Mouse (Mus musculus) liver, postnatal 0 days (tissue): ENCODE results near the gene Esx1. TPM values are rescaled to one million over a fixed set of nuclear protein-coding genes. Genes with fewer than 3 reads are reported as not detected.

Source experiments
- ATAC-seq: fragments of 200-750 bp; cut with Nextera tagmentation; 2 replicates; pipeline ENCODE4 v1.8.0; 2017; ENCODE audit warnings: mild to moderate bottlenecking, moderate library complexity
- DNase-seq: peaks from one replicate; pipeline ENCODE4 v3.0.0-alpha.2; 2016
- H3K27ac ChIP-seq: fragments of 300-500 bp; sonication (generic); 2 replicates; pipeline ENCODE4 v1.5.1; 2014; ENCODE audit warnings: antibody characterized with exemption, moderate library complexity, mild to moderate bottlenecking, low read depth
- H3K27me3 ChIP-seq: fragments of 300-500 bp; sonication (generic); 2 replicates; pipeline ENCODE4 v1.6.1; 2014; ENCODE audit warnings: low read length, control low read depth, mixed read lengths; ENCODE audit not compliant: insufficient read depth
- H3K36me3 ChIP-seq: fragments of 300-500 bp; sonication (generic); replicated peaks from 2 replicates; pipeline ENCODE4 v1.6.1; 2014; ENCODE audit warnings: mild to moderate bottlenecking, control low read depth, low read length, moderate library complexity, mixed read lengths; ENCODE audit not compliant: insufficient read depth
- H3K4me1 ChIP-seq: fragments of 300-500 bp; sonication (generic); 2 replicates; pipeline ENCODE4 v1.6.1; 2014; ENCODE audit warnings: antibody characterized with exemption, mild to moderate bottlenecking, control low read depth; ENCODE audit not compliant: insufficient read depth
- H3K4me2 ChIP-seq: fragments of 300-500 bp; sonication (generic); 2 replicates; pipeline ENCODE4 v1.6.1; 2014; ENCODE audit warnings: low read depth, mild to moderate bottlenecking, low read length, moderate library complexity, mixed read lengths
- H3K4me3 ChIP-seq: fragments of 300-500 bp; sonication (generic); 2 replicates; pipeline ENCODE4 v1.5.1; 2014; ENCODE audit warnings: low read depth, low read length
- H3K9ac ChIP-seq: fragments of 300-500 bp; sonication (generic); replicated peaks from 2 replicates; pipeline ENCODE4 v1.6.1; 2014; ENCODE audit warnings: mild to moderate bottlenecking, moderate library complexity
- H3K9me3 ChIP-seq: fragments of 300-500 bp; sonication (generic); 2 replicates; pipeline ENCODE4 v1.6.1; 2016; ENCODE audit warnings: mild to moderate bottlenecking, control low read depth, low read length, mixed read lengths
- CTCF ChIP-seq: sonication (generic); IDR thresholded peaks from 2 replicates; pipeline ENCODE4 v1.5.1; 2016; ENCODE audit warnings: antibody characterized with exemption, low read depth
- EP300 ChIP-seq: IDR thresholded peaks from 2 replicates; pipeline ENCODE4 v1.6.1; 2016; ENCODE audit warnings: antibody characterized with exemption, low read depth, mild to moderate bottlenecking
- WGBS: fragments of 180-500 bp; shearing (Covaris S2); extraction: QIAGEN DNeasy Blood & Tissue Kit; methylation state at CpG from one replicate; pipeline ENCODE4 v1.1.7; 2014; ENCODE audit not compliant: insufficient replicate concordance; 5-methylcytosine and 5-hydroxymethylcytosine counted together
- polyA plus RNA-seq: library from polyadenylated mRNA; unstranded; fragments of >200 nt; fragmentation: Nextera tagmentation; extraction: Ambion mirVana; gene quantifications from 2 replicates; pipeline ENCODE4 v1.2.1, GENCODE M21; 2015

Gene Esx1
- polyA plus RNA-seq, result not detected in 2 replicates

- no peak for TF ChIP-seq CTCF
- TF ChIP-seq EP300, result no peak
Measured at GRCm38 (mm10) chrX:137121718-137122117, at the start of gene Esx1. TSS of gene Esx1 (minus strand) at chrX:137122083.

DNA sequence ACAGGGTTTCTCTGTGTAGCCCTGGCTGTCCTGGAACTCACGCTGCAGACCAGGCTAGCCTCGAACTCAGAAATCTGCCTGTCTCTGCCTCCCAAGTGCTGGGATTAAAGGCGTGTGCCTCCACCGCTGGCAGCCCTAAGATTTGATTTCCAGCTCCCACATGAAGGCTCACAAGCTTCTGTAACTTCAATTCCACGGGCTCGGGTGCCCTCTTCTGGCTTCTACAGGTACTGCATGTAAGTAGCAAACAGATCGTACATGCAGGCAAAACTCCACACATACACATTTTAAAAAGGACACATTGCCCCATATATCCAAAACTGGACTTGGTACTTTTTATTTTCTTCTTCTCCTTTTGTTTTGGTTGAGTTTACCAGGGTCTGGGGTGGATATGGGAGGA lies 48.1 kb upstream of the Esx1 start:
- DNase-seq, result peak; percentile 15
- H3K27ac ChIP-seq, result no peak overlapping the region
- no peak overlapping the region for H3K4me2 ChIP-seq
- TF ChIP-seq CTCF (peak; percentile 58), EP300 (no peak)
- no peaks in the 10 kb centered on the region for H3K36me3 ChIP-seq
- no peak overlapping the region for H3K9ac ChIP-seq
- 40% methylated on average over 7 of the region's 7 CpGs for WGBS
- H3K4me3 ChIP-seq, result no peak overlapping the region
- H3K9me3 ChIP-seq, result no peaks in the 10 kb centered on the region
- no peaks in the 10 kb centered on the region for H3K27me3 ChIP-seq
- no peak for ATAC-seq
- H3K4me1 ChIP-seq, result no peaks in the 10 kb centered on the region

More at GRCm38 (mm10) chrX:137121718-137122117, at the start of gene Esx1:
- Histone ChIP-seq H3K4me1 (no peaks in the 10 kb centered on the region), H3K27ac (no peak within 1 kb of the TSS), H3K4me3 (no peak within 1 kb of the TSS), H3K27me3 (peaks cover 51% of the 10 kb centered on the region), H3K9me3 (no peaks in the 10 kb centered on the region), H3K36me3 (no peaks in the 10 kb centered on the region), H3K4me2 (no peak within 1 kb of the TSS), H3K9ac (no peak within 1 kb of the TSS)
- WGBS, result 13% methylated on average over 19 of the region's 21 CpGs
- DNase-seq, result no peak
- ATAC-seq, result no peak

- WGBS, result 58% methylated on average over 7 of the region's 7 CpGs
- DNase-seq (no peak), ATAC-seq (no peak)
- no peaks in the 10 kb centered on the region for H3K9me3 ChIP-seq
- H3K36me3 ChIP-seq, result no peaks in the 10 kb centered on the region
- H3K27me3 ChIP-seq, result no peaks in the 10 kb centered on the region
- no peaks in the 10 kb centered on the region for H3K4me1 ChIP-seq
- H3K4me3 ChIP-seq, result no peak overlapping the region
- H3K4me2 ChIP-seq, result no peak overlapping the region
- H3K27ac ChIP-seq, result no peak overlapping the region
- TF ChIP-seq CTCF (no peak), EP300 (no peak)
- H3K9ac ChIP-seq, result no peak overlapping the region
Measured at GRCm38 (mm10) chrX:137167658-137168057, 45.8 kb upstream of the Esx1 start.

GRCm38 (mm10) chrX:137165621-137166020 lies 43.7 kb upstream of the Esx1 start:
- no peak overlapping the region for H3K27ac ChIP-seq
- H3K9me3 ChIP-seq, result no peaks in the 10 kb centered on the region
- H3K36me3 ChIP-seq, result no peaks in the 10 kb centered on the region
- H3K4me2 ChIP-seq, result no peak overlapping the region
- no peak overlapping the region for H3K4me3 ChIP-seq
- no peaks in the 10 kb centered on the region; the same call in 1 of the 2 replicates for H3K27me3 ChIP-seq
- ATAC-seq, result no peak
- no peak for DNase-seq
- 60% methylated on average over 3 of the region's 3 CpGs for WGBS
- no peak overlapping the region for H3K9ac ChIP-seq
- H3K4me1 ChIP-seq, result no peaks in the 10 kb centered on the region
- TF ChIP-seq CTCF (no peak), EP300 (no peak)

DNA sequence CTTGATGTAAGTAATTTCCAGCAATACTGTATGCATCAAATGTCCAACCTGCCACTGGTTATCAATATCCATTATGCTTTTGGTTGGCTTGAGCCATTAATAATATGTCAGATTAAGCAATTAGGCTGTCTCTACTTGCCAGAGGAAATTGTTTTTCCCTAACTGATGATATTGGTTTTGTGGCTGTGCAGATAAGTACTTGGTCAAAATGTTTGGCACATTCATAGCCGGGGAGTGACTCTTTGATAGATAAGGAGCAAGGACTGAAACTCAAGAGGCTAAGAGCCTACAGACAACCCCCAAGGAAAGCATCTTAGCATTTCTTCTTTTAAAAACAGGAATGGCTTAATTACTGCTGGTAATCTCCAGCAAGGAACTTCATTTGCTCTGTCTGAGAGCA lies 40.8 kb upstream of the Esx1 start:
- Histone ChIP-seq H3K27me3 (no peaks in the 10 kb centered on the region; the same call in 1 of the 2 replicates), H3K4me2 (no peak overlapping the region), H3K9ac (no peak overlapping the region), H3K4me1 (no peaks in the 10 kb centered on the region), H3K9me3 (no peaks in the 10 kb centered on the region), H3K4me3 (no peak overlapping the region), H3K27ac (no peak overlapping the region), H3K36me3 (no peaks in the 10 kb centered on the region)
- TF ChIP-seq EP300, result no peak
- no peak for TF ChIP-seq CTCF
- WGBS, result 44% methylated on average over 1 of the region's 1 CpGs
- no peak for ATAC-seq
- DNase-seq, result no peak

GRCm38 (mm10) chrX:137160971-137161370 lies 39.1 kb upstream of the Esx1 start:
- WGBS, result 56% methylated on average over 3 of the region's 3 CpGs
- Histone ChIP-seq H3K27me3 (no peaks in the 10 kb centered on the region; the same call in 1 of the 2 replicates), H3K9me3 (no peaks in the 10 kb centered on the region), H3K9ac (no peak overlapping the region), H3K4me2 (no peak overlapping the region), H3K27ac (no peak overlapping the region), H3K36me3 (no peaks in the 10 kb centered on the region), H3K4me1 (no peaks in the 10 kb centered on the region), H3K4me3 (no peak overlapping the region)
- ATAC-seq (no peak), DNase-seq (no peak)
- TF ChIP-seq CTCF (no peak), EP300 (no peak)

DNA sequence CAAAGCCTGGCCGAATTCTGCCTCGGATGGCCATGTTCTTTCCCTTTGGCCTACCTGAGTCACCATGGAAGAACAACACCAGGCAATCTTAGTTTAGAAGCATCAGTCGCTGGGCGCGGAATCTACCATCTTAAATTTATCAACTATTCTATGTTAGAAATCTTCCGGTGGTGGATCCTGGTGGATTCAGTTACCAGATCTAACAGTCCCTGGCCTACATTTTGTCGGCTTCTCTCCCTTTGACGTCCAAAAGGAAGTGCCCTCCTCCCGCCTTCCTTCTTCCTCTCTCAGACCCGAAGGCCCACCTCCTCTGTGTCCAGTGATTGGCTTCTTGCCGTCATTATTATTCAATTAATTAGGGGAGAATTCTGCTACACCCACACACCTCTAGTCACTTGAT lies 27.2 kb upstream of the Esx1 start:
- H3K4me3 ChIP-seq, result no peak overlapping the region
- no peaks in the 10 kb centered on the region for H3K36me3 ChIP-seq
- no peaks in the 10 kb centered on the region for H3K9me3 ChIP-seq
- H3K27me3 ChIP-seq, result no peaks in the 10 kb centered on the region
- H3K27ac ChIP-seq, result no peak overlapping the region
- TF ChIP-seq EP300 (no peak), CTCF (no peak)
- 82% methylated on average over 11 of the region's 11 CpGs for WGBS
- H3K4me2 ChIP-seq, result no peak overlapping the region
- DNase-seq (no peak), ATAC-seq (no peak)
- no peaks in the 10 kb centered on the region for H3K4me1 ChIP-seq
- H3K9ac ChIP-seq, result no peak overlapping the region
